Mouse (Mus musculus) thymus, adult 2 months (tissue): Measurements from ENCODE around the gene Pth2.

Experiments
- CTCF ChIP-seq: fragments of 200-500 bp; IDR thresholded peaks from 2 replicates; pipeline ENCODE4 v1.5.1; 2012; ENCODE audit warnings: mild to moderate bottlenecking, control low read depth, low read length, moderate library complexity, borderline replicate concordance; ENCODE audit not compliant: control insufficient read depth, poor library complexity, insufficient read depth; ENCODE audit errors: extremely low read depth
- POLR2A ChIP-seq: fragments of 200-500 bp; IDR thresholded peaks from 2 replicates; pipeline ENCODE4 v1.6.1; 2012; ENCODE audit warnings: mild to moderate bottlenecking, low read length, control low read depth, moderate library complexity; ENCODE audit not compliant: control insufficient read depth, poor library complexity, insufficient read depth; ENCODE audit errors: extremely low read depth

GRCm38 (mm10) chr7:45139904-45140723, 40.7 kb upstream of the Pth2 start:
- TF ChIP-seq POLR2A (no peak), CTCF (no peak)
